Mouse (Mus musculus) cerebellum, adult (tissue): ENCODE measurements at regions not wholly inside any gene's neighbourhood (a gene's known extent, or its start where the extent isn't known, plus 50 kb on each side); places are given as distances from the start of the nearest gene placed in this dataset.
A peak's percentile ranks its signal among the peaks of the same experiment; 100 is the strongest.

Source experiments
- ATAC-seq: cut with Nextera tagmentation; 2 replicates; pipeline ENCODE4 v1.9.2; 2017; ENCODE audit warnings: mild to moderate bottlenecking, moderate library complexity, mixed read lengths; ENCODE audit not compliant: insufficient number of reproducible peaks, low FRiP score, low TSS enrichment

GRCm38 (mm10) chr9:84913321-84913720 is 399.3 kb upstream of the Gm11114 start:
- no peak for ATAC-seq

GRCm38 (mm10) chr9:84922306-84922705 is 390.3 kb upstream of the Gm11114 start:
- no peak for ATAC-seq

GRCm38 (mm10) chr9:84923966-84924365 is 388.6 kb upstream of the Gm11114 start:
- ATAC-seq, result no peak

GRCm38 (mm10) chr9:84936291-84937055 is 376.1 kb upstream of the Gm11114 start:
- no peak for ATAC-seq

GRCm38 (mm10) chr9:84966558-84967154 is 345.9 kb upstream of the Gm11114 start:
- no peak for ATAC-seq

GRCm38 (mm10) chr9:84969975-84970608 is 342.5 kb upstream of the Gm11114 start:
- ATAC-seq, result no peak

GRCm38 (mm10) chr9:84977470-84977869 is 335.1 kb upstream of the Gm11114 start:
- ATAC-seq, result no peak

GRCm38 (mm10) chr9:85003414-85003813 is 309.2 kb upstream of the Gm11114 start:
- no peak for ATAC-seq

- no peak for ATAC-seq
These were observed 301.2 kb upstream of the Gm11114 start for GRCm38 (mm10) chr9:85011361-85011760.

GRCm38 (mm10) chr9:85048112-85048978 is 264.2 kb upstream of the Gm11114 start:
- no peak for ATAC-seq

- ATAC-seq, result no peak
These were observed 260.0 kb upstream of the Gm11114 start for GRCm38 (mm10) chr9:85052526-85052925.

GRCm38 (mm10) chr9:85079975-85080374 is 232.6 kb upstream of the Gm11114 start:
- no peak for ATAC-seq

GRCm38 (mm10) chr9:85088556-85089338 is 223.8 kb upstream of the Gm11114 start:
- no peak for ATAC-seq

- peak; percentile 52; the same call in 1 of the 2 replicates for ATAC-seq
These were observed 222.3 kb upstream of the Gm11114 start for GRCm38 (mm10) chr9:85090297-85090696.

GRCm38 (mm10) chr9:85095234-85095633 is 217.3 kb upstream of the Gm11114 start:
- no peak for ATAC-seq

GRCm38 (mm10) chr9:85096520-85096919 is 216.1 kb upstream of the Gm11114 start:
- no peak for ATAC-seq

GRCm38 (mm10) chr9:85112928-85113327 is 199.6 kb upstream of the Gm11114 start:
- ATAC-seq, result no peak

GRCm38 (mm10) chr9:85114234-85114633 is 198.3 kb upstream of the Gm11114 start:
- no peak for ATAC-seq

GRCm38 (mm10) chr9:85120061-85120460 is 192.5 kb upstream of the Gm11114 start:
- no peak for ATAC-seq

- no peak for ATAC-seq
These were observed 191.5 kb upstream of the Gm11114 start for GRCm38 (mm10) chr9:85121059-85121458.
